Mouse (Mus musculus): ENCODE measurements around the gene Edrf1. TPM values are rescaled to one million over a fixed set of nuclear protein-coding genes. Genes with fewer than 3 reads are reported as not detected.
"Not testable (repeated sequence)": the region's sequence is repeated elsewhere in the genome, so short reads cannot be mapped to it uniquely, and the experiment has no call there.

Edrf1 gene
- polyA plus RNA-seq, 1 experiment, result not detected

DNA sequence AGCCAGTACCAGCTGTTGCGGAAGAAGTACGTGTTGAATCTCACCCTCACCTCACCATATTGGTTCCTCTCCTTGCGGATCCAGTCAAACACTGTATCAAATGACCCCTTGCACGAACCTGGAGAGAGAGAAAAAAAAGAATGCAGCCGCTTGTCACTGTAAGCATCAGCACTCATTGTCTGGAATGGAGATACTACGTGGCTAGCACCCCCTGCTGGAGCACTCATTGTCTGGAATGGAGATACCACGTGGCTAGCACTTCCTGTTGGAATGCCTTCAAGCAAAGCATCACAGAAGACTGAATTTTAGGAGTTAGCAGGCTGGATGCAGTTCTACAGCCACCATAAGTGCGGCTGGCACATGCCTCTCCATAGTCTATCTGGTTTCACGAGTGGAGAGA is 38.7 kb downstream of the Edrf1 start:
- no peak overlapping the region for H3K27ac ChIP-seq (ENCODE audit: insufficient read depth, low read depth, low read length)
- no peak overlapping the region for H3K4me3 ChIP-seq (ENCODE audit: insufficient read depth, low read depth, low read length)
- H3K4me1 ChIP-seq (ENCODE audit: control insufficient read depth, insufficient read depth, low read length), result no peaks in the 10 kb centered on the region
- 69% methylated on average over 9 of the region's 9 CpGs for WGBS
- TF ChIP-seq POLR2A (IDR thresholded peaks at IDR 0.05; ENCODE audit: insufficient read depth, low read depth, low read length) (no peak), CTCF (IDR thresholded peaks at IDR 0.05; ENCODE audit: insufficient read depth, low read depth, low read length) (no peak)

DNA sequence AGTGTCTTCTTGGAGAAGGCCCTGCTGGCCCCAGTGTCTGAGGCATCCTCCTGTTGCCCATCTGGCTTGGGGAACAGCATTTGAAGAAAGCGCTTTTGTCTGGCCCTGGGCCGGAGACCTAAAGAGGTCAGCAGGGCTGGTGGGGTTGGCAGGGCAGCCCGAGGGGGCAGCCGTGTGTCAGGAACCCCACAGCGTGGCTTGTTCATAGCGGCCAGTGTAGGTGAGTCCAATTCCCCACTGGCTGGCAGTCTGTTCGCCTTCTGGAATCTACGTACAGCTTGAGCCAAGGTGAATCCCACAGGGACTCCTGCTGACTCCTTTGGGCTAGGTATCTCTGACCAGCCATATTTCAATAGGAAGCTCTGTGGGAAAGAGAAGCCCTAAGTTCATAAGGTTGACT is 41.4 kb downstream of the Edrf1 start:
- no peak for TF ChIP-seq POLR2A (IDR thresholded peaks at IDR 0.05; ENCODE audit: insufficient read depth, low read depth, low read length)
- no peak for TF ChIP-seq CTCF (IDR thresholded peaks at IDR 0.05; ENCODE audit: insufficient read depth, low read depth, low read length)
- no peak overlapping the region for H3K27ac ChIP-seq (ENCODE audit: insufficient read depth, low read depth, low read length)
- WGBS, result 90% methylated on average over 8 of the region's 8 CpGs
- no peaks in the 10 kb centered on the region for H3K4me1 ChIP-seq (ENCODE audit: control insufficient read depth, insufficient read depth, low read length)
- H3K4me3 ChIP-seq (ENCODE audit: insufficient read depth, low read depth, low read length), result no peak overlapping the region

DNA sequence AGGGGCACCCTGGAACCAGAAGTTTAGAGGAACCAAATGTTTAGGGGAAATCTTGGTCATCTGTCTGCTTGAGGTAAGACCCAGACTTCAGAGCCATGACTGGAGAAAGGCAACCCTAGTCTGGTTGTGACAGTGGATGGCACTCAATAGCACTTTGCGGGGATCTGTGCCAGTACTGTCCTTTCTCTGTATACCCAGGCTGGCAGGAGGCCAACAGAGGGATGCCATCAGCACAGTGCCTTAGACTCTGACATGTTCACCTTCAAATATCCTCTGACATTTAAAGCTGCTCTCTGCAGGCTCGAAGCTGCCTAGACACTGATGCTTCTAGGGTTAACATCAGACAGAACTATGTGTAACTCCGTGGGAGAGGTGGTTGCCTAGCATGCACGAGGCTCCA is 42.1 kb downstream of the Edrf1 start:
- H3K4me1 ChIP-seq (ENCODE audit: control insufficient read depth, insufficient read depth, low read length), result no peaks in the 10 kb centered on the region
- WGBS, result 45% methylated on average over 4 of the region's 4 CpGs
- TF ChIP-seq POLR2A (IDR thresholded peaks at IDR 0.05; ENCODE audit: insufficient read depth, low read depth, low read length), result no peak
- no peak for TF ChIP-seq CTCF (IDR thresholded peaks at IDR 0.05; ENCODE audit: insufficient read depth, low read depth, low read length)

DNA sequence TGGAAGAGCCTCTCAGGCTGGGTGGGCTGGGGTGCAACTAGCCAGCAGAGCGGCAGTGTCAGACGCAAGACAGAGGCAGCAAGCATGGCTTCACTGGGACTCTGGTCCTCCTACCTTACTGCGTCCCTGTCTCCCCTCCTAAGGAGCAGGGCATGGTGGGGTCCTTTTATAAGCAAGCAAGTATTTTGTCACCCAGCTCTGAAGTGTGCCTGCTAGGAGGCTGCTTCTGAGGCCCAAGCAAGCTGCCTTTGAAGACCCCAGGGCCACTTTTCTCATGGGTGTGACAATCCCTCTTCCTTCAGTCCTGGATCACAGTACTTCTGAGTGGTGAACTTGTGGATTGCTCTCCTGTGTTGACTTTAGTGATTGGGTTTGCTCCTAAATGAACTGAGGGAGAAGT is 42.6 kb downstream of the Edrf1 start, which contains the start of gene Mmp21:
TSS of gene Mmp21 (minus strand) at position 101 of the 400 bp plus-strand sequence.
- TF ChIP-seq CTCF (IDR thresholded peaks at IDR 0.05; ENCODE audit: insufficient read depth, low read depth, low read length), result no peak
- TF ChIP-seq POLR2A (IDR thresholded peaks at IDR 0.05; ENCODE audit: insufficient read depth, low read depth, low read length), result no peak
- 85% methylated on average over 3 of the region's 3 CpGs for WGBS
- H3K4me3 ChIP-seq (ENCODE audit: insufficient read depth, low read depth, low read length), result no peak within 1 kb of the TSS
- H3K4me1 ChIP-seq (ENCODE audit: control insufficient read depth, insufficient read depth, low read length), result no peaks in the 10 kb centered on the region
- no peak within 1 kb of the TSS for H3K27ac ChIP-seq (ENCODE audit: insufficient read depth, low read depth, low read length)

More for the DNA sequence above, 42.1 kb downstream of the Edrf1 start:
- Histone ChIP-seq H3K4me3 (ENCODE audit: insufficient read depth, low read depth, low read length) (no peak overlapping the region), H3K27ac (ENCODE audit: insufficient read depth, low read depth, low read length) (no peak overlapping the region)

DNA sequence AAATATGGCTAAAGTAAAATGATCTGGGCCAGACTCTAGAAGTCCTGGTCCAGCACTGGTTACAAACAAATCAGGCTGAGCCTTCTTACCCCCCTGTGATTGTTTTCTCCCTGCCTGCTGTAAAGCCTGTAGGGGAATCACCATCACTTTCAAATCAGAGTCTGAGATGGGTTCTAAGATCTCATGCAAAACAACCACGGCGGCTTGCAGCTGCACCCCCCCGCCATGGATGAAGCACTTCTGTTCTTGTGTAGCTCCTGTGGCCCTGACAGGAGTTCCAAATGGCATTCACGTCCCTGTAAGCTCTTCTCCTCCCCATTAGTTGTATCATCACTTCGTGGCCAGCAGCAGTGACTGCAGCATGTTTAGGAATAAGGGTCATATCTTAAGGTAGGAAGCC is 46.3 kb downstream of the Edrf1 start:
- no peak overlapping the region for H3K4me3 ChIP-seq (ENCODE audit: insufficient read depth, low read depth, low read length)
- TF ChIP-seq POLR2A (IDR thresholded peaks at IDR 0.05; ENCODE audit: insufficient read depth, low read depth, low read length) (no peak), CTCF (IDR thresholded peaks at IDR 0.05; ENCODE audit: insufficient read depth, low read depth, low read length) (no peak)
- H3K4me1 ChIP-seq (ENCODE audit: control insufficient read depth, insufficient read depth, low read length), result no peaks in the 10 kb centered on the region
- WGBS, result 87% methylated on average over 5 of the region's 5 CpGs
- H3K27ac ChIP-seq (ENCODE audit: insufficient read depth, low read depth, low read length), result no peak overlapping the region

DNA sequence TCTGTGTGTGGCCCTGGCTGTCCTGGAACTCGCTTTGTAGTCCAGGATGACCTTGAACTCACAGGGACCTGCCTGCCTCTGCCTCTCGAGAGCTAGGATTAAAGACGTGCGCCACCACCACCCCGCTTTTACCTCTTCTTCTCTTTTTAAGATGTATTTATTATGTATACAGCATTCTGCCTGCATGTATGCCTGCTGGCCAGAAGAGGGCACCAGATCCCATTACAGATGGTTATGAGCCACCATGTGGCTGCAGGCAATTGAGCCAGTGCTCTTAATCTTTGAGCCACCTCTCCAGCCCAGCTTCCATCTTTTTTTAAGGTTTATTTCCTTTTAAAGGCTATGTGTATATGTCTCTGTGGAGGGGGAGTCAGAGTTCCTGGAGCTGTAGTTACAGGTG is 46.8 kb downstream of the Edrf1 start:
- Histone ChIP-seq H3K27ac (ENCODE audit: insufficient read depth, low read depth, low read length) (no peak overlapping the region), H3K4me1 (ENCODE audit: control insufficient read depth, insufficient read depth, low read length) (no peaks in the 10 kb centered on the region), H3K4me3 (ENCODE audit: insufficient read depth, low read depth, low read length) (no peak overlapping the region)
- no peak for TF ChIP-seq CTCF (IDR thresholded peaks at IDR 0.05; ENCODE audit: insufficient read depth, low read depth, low read length)
- TF ChIP-seq POLR2A (IDR thresholded peaks at IDR 0.05; ENCODE audit: insufficient read depth, low read depth, low read length), result no peak
- 93% methylated on average over 5 of the region's 5 CpGs for WGBS

DNA sequence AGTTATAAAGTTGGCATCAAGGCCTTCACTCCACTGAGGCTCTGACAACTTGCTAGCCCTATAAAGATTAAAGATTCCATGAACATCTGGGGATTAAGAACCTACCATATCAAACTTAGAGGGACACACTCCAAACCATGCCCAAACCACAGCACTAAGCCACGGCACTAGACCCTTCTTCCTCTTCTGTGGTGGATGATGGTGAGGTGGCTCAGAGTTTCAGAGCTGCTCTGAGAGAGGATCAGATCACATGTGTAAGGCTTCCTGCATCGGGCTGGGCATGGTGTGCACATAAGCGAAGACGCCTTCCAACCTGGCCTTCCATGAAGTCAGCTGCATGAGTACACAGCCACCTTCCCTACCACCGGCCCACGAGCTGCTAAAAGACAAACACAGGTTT is 47.4 kb downstream of the Edrf1 start:
- no peaks in the 10 kb centered on the region for H3K4me1 ChIP-seq (ENCODE audit: control insufficient read depth, insufficient read depth, low read length)
- no peak overlapping the region for H3K4me3 ChIP-seq (ENCODE audit: insufficient read depth, low read depth, low read length)
- no peak for TF ChIP-seq POLR2A (IDR thresholded peaks at IDR 0.05; ENCODE audit: insufficient read depth, low read depth, low read length)
- TF ChIP-seq CTCF (IDR thresholded peaks at IDR 0.05; ENCODE audit: insufficient read depth, low read depth, low read length), result no peak
- H3K27ac ChIP-seq (ENCODE audit: insufficient read depth, low read depth, low read length), result no peak overlapping the region
- 99% methylated on average over 6 of the region's 6 CpGs for WGBS

DNA sequence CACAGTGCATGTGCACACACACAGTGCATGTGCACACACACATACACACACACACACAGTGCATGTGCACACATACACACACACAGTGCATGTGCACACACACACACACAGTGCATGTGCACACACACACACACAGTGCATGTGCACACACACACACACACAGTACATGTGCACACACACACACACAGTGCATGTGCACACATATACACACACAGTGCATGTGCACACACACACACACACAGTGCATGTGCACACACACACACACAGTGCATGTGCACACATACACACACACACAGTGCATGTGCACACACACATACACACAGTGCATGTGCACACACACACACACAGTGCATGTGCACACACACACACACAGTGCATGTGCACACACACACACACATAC is 48.3 kb downstream of the Edrf1 start:
- not testable (repeated sequence) for H3K27ac ChIP-seq (ENCODE audit: insufficient read depth, low read depth, low read length); H3K4me1 ChIP-seq (ENCODE audit: control insufficient read depth, insufficient read depth, low read length); H3K4me3 ChIP-seq (ENCODE audit: insufficient read depth, low read depth, low read length)

DNA sequence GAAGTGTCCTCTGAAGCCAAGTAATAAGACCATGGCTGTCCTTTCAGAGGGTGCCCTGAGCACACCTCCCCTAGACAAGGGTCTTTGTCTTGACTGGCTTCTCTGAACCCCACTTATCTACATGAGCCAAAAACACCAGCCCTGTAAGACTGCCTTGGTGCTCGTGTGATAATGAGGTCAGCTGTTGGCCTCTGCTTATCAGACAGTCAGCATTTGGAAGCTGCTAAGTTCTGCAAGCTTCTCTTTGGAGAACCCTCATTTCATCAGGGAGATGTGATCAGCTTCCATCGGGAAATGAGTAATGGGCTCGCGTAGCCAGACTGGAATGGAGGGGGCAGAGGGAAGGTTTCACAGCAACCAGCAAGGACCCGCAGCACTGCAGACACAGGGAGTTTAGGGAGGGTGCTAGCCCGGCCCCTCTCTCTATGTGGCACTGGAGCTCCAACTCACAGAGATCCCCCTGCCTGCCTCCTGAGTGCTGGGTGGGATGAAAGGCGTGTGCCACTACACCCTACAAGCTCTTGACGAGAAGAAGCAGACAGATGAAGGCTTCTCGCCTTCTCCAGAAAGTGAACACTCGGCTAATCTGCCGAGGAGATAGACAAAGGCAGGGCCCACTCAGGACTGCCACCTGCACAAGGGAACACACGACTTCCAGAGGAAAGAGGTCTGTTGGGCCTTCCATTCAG is 60.8 kb downstream of the Edrf1 start:
- WGBS, result 90% methylated on average over 12 of the region's 12 CpGs
- Histone ChIP-seq H3K27ac (ENCODE audit: insufficient read depth, low read depth, low read length) (no peak overlapping the region), H3K4me1 (ENCODE audit: control insufficient read depth, insufficient read depth, low read length) (no peaks in the 10 kb centered on the region), H3K4me3 (ENCODE audit: insufficient read depth, low read depth, low read length) (no peak overlapping the region)
- TF ChIP-seq CTCF (IDR thresholded peaks at IDR 0.05; ENCODE audit: insufficient read depth, low read depth, low read length) (no peak), POLR2A (IDR thresholded peaks at IDR 0.05; ENCODE audit: insufficient read depth, low read depth, low read length) (no peak)

DNA sequence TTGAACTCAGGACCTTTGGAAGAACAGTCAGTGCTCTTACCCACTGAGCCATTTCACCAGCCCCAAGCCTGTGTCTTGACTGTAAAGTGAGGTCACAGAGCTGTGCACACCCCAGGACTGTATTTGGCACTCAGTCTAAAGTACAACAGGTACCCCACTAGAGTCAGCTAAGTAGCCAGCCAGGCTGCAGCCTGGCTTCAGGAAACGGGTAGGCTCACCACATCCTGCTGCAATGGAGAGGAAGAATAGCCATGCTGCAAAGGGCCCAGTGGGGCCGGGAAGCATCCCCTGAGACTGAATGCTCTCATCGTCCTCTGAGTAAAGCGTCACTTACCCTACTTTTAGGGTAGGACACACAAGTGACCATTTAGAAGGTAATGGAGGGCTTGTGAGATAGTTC is 62.5 kb downstream of the Edrf1 start:
- 84% methylated on average over 4 of the region's 4 CpGs for WGBS
- no peak for TF ChIP-seq POLR2A (IDR thresholded peaks at IDR 0.05; ENCODE audit: insufficient read depth, low read depth, low read length)
- TF ChIP-seq CTCF (IDR thresholded peaks at IDR 0.05; ENCODE audit: insufficient read depth, low read depth, low read length), result no peak
- no peak overlapping the region for H3K27ac ChIP-seq (ENCODE audit: insufficient read depth, low read depth, low read length)
- no peak overlapping the region for H3K4me3 ChIP-seq (ENCODE audit: insufficient read depth, low read depth, low read length)
- no peaks in the 10 kb centered on the region for H3K4me1 ChIP-seq (ENCODE audit: control insufficient read depth, insufficient read depth, low read length)
